Mouse (Mus musculus) MEL (cell line): ENCODE results near the gene Pacsin2. TPM values are rescaled to one million over a fixed set of nuclear protein-coding genes. Genes with fewer than 3 reads are reported as not detected.
A peak's percentile ranks its signal among the peaks of the same experiment; 100 is the strongest.

Experiments
- DNase-seq: peaks from one replicate; pipeline ENCODE4 v3.0.0; 2011; ENCODE audit warnings: low read depth, low spot score
- H3K27ac ChIP-seq: 2 replicates; pipeline ENCODE4 v1.5.1; 2012; ENCODE audit warnings: low read depth, mild to moderate bottlenecking, control low read depth, low read length, moderate library complexity; ENCODE audit not compliant: control insufficient read depth
- H3K27me3 ChIP-seq, 2 experiments: fragments of 150-350 bp in 1 of 2; sonication (generic) in 1 of 2; 2 replicates each; pipeline ENCODE4 v1.6.1; 2012; ENCODE audit warnings: low read length in 2 of 2, mild to moderate bottlenecking in 2 of 2, improper control_type of control experiment in 1 of 2, moderate library complexity in 1 of 2; ENCODE audit not compliant: insufficient read depth in 2 of 2, control insufficient read depth in 1 of 2
- H3K36me3 ChIP-seq, 2 experiments: 2 replicates each; pipeline ENCODE4 v1.6.1; 2012 to 2014; ENCODE audit warnings: low read length in 2 of 2, improper control_type of control experiment in 1 of 2, inconsistent platforms in 1 of 2, mild to moderate bottlenecking in 1 of 2; ENCODE audit not compliant: insufficient read depth in 2 of 2, control insufficient read depth in 1 of 2
- H3K4me1 ChIP-seq, 2 experiments: fragments of 150-350 bp in 1 of 2; sonication (generic) in 1 of 2; 2 replicates each; pipeline ENCODE4 v1.6.1; 2012; ENCODE audit warnings: low read length in 2 of 2, improper control_type of control experiment in 1 of 2, mild to moderate bottlenecking in 1 of 2; ENCODE audit not compliant: insufficient read depth in 2 of 2, control insufficient read depth in 1 of 2
- H3K4me3 ChIP-seq, 2 experiments: fragments of 150-350 bp in 1 of 2; sonication (generic) in 1 of 2; 2 replicates each; pipeline ENCODE4 v1.5.1; 2012; ENCODE audit warnings: low read depth in 2 of 2, low read length in 2 of 2, mild to moderate bottlenecking in 2 of 2, moderate library complexity in 2 of 2, control low read depth in 1 of 2, improper control_type of control experiment in 1 of 2; ENCODE audit not compliant: control insufficient read depth in 1 of 2, insufficient read depth in 1 of 2
- H3K79me2 ChIP-seq: 2 replicates; pipeline ENCODE4 v1.6.1; 2012; ENCODE audit warnings: mild to moderate bottlenecking, low read length, moderate library complexity; ENCODE audit not compliant: control insufficient read depth, poor library complexity, insufficient read depth
- H3K9ac ChIP-seq: 2 replicates; pipeline ENCODE4 v1.6.1; 2012; ENCODE audit warnings: low read depth, mild to moderate bottlenecking, control low read depth, low read length, moderate library complexity; ENCODE audit not compliant: control insufficient read depth, poor library complexity, severe bottlenecking
- H3K9me3 ChIP-seq: fragments of 150-350 bp; sonication (generic); replicated peaks from 2 replicates; pipeline ENCODE4 v1.6.1; 2012; ENCODE audit warnings: mild to moderate bottlenecking, low read length, improper control_type of control experiment, moderate library complexity; ENCODE audit not compliant: insufficient read depth
- BHLHE40 ChIP-seq: IDR thresholded peaks from 2 replicates; pipeline ENCODE4 v1.6.1; 2012; ENCODE audit warnings: low read depth, mild to moderate bottlenecking, inconsistent platforms, low read length, improper control_type of control experiment, borderline replicate concordance
- CHD1 ChIP-seq: IDR thresholded peaks from 2 replicates; pipeline ENCODE4 v1.6.1; 2012; ENCODE audit warnings: low read depth, mild to moderate bottlenecking, inconsistent platforms, low read length, improper control_type of control experiment
- CHD2 ChIP-seq: IDR thresholded peaks from 2 replicates; pipeline ENCODE4 v1.6.1; 2011; ENCODE audit warnings: low read length, improper control_type of control experiment
- E2F4 ChIP-seq: IDR thresholded peaks from 2 replicates; pipeline ENCODE4 v1.6.1; 2011; ENCODE audit warnings: low read depth, low read length, improper control_type of control experiment, borderline replicate concordance
- ELF1 ChIP-seq: IDR thresholded peaks from 2 replicates; pipeline ENCODE4 v1.6.1; 2014; ENCODE audit warnings: low read depth, mild to moderate bottlenecking, inconsistent platforms, low read length, improper control_type of control experiment, moderate library complexity
- EP300 ChIP-seq, 2 experiments: IDR thresholded peaks; 2 replicates each; pipeline ENCODE4 v1.6.1; 2011; ENCODE audit warnings: improper control_type of control experiment in 2 of 2, low read length in 2 of 2, low read depth in 1 of 2, mild to moderate bottlenecking in 1 of 2
- ETS1 ChIP-seq: IDR thresholded peaks from 2 replicates; pipeline ENCODE4 v1.6.1; 2012; ENCODE audit warnings: low read depth, mild to moderate bottlenecking, inconsistent platforms, low read length, improper control_type of control experiment, moderate library complexity
- GATA1 ChIP-seq: IDR thresholded peaks from 2 replicates; pipeline ENCODE4 v1.6.1; 2011; ENCODE audit warnings: low read depth, low read length, improper control_type of control experiment
- JUND ChIP-seq: IDR thresholded peaks from 2 replicates; pipeline ENCODE4 v1.6.1; 2011; ENCODE audit warnings: low read depth, mild to moderate bottlenecking, improper control_type of control experiment, low read length
- KAT2A ChIP-seq: conservative IDR thresholded peaks from 2 replicates; pipeline ENCODE4 v1.6.1; 2012; ENCODE audit warnings: low read depth, low read length, improper control_type of control experiment, inconsistent platforms
- MAFK ChIP-seq: IDR thresholded peaks from 2 replicates; pipeline ENCODE4 v1.6.1; 2011; ENCODE audit warnings: low read depth, mild to moderate bottlenecking, low read length, improper control_type of control experiment, borderline replicate concordance
- MAZ ChIP-seq: IDR thresholded peaks from 2 replicates; pipeline ENCODE4 v1.6.1; 2012; ENCODE audit warnings: low read depth, mild to moderate bottlenecking, inconsistent platforms, low read length, improper control_type of control experiment
- POLR2A ChIP-seq, 2 experiments: IDR thresholded peaks; 2 replicates each; pipeline ENCODE4 v1.6.1; 2011 to 2012; ENCODE audit warnings: low read length in 2 of 2, mild to moderate bottlenecking in 2 of 2, control low read depth in 1 of 2, improper control_type of control experiment in 1 of 2, low read depth in 1 of 2, moderate library complexity in 1 of 2; ENCODE audit not compliant: control insufficient read depth in 1 of 2, insufficient read depth in 1 of 2, poor library complexity in 1 of 2
- RAD21 ChIP-seq: IDR thresholded peaks from 2 replicates; pipeline ENCODE4 v1.6.1; 2011; ENCODE audit warnings: mild to moderate bottlenecking, low read depth, low read length, improper control_type of control experiment
- SIN3A ChIP-seq: IDR thresholded peaks from 2 replicates; pipeline ENCODE4 v1.6.1; 2012; ENCODE audit warnings: low read length, improper control_type of control experiment, inconsistent platforms
- TAL1 ChIP-seq: IDR thresholded peaks from 2 replicates; pipeline ENCODE4 v1.6.1; 2012; ENCODE audit warnings: mild to moderate bottlenecking, inconsistent platforms, low read length, moderate library complexity, mixed read lengths
- TBP ChIP-seq: IDR thresholded peaks from 2 replicates; pipeline ENCODE4 v1.8.0; 2011; ENCODE audit warnings: low read depth, low read length, improper control_type of control experiment
- TCF12 ChIP-seq: IDR thresholded peaks from 2 replicates; pipeline ENCODE4 v1.6.1; 2014; ENCODE audit warnings: low read depth, mild to moderate bottlenecking, inconsistent platforms, low read length, improper control_type of control experiment, moderate library complexity
- UBTF ChIP-seq: IDR thresholded peaks from 2 replicates; pipeline ENCODE4 v1.6.1; 2012; ENCODE audit warnings: low read depth, mild to moderate bottlenecking, inconsistent platforms, low read length, improper control_type of control experiment, moderate library complexity, borderline replicate concordance; ENCODE audit not compliant: insufficient read depth
- USF1 ChIP-seq: IDR thresholded peaks from 2 replicates; pipeline ENCODE4 v1.6.1; 2014; ENCODE audit warnings: low read depth, mild to moderate bottlenecking, inconsistent platforms, low read length, improper control_type of control experiment, moderate library complexity
- ZC3H11A ChIP-seq: IDR thresholded peaks from 2 replicates; pipeline ENCODE4 v1.6.1; 2012; ENCODE audit warnings: low read depth, mild to moderate bottlenecking, inconsistent platforms, low read length, improper control_type of control experiment
- ZKSCAN1 ChIP-seq: IDR thresholded peaks from 2 replicates; pipeline ENCODE4 v1.6.1; 2012; ENCODE audit warnings: low read depth, mild to moderate bottlenecking, inconsistent platforms, low read length, improper control_type of control experiment, moderate library complexity
- ZNF384 ChIP-seq: IDR thresholded peaks from 2 replicates; pipeline ENCODE4 v1.6.1; 2012; ENCODE audit warnings: low read depth, mild to moderate bottlenecking, inconsistent platforms, low read length, improper control_type of control experiment
- polyA plus RNA-seq, 2 experiments: library from polyadenylated mRNA; stranded (reverse) in 1 of 2; unstranded in 1 of 2; fragments of >175 nt in 1 of 2; fragments of >200 nt in 1 of 2; gene quantifications; 2 replicates each; pipeline versions ENCODE4 v1.2.1 to v1.2.4; 2012; ENCODE audit warnings: low replicate concordance in 2 of 2, low read depth in 1 of 2; ENCODE audit not compliant: insufficient read length in 2 of 2, insufficient read depth in 1 of 2, missing spikeins in 1 of 2
- total RNA-seq: library from RNA; depleted of rRNA; stranded (reverse); fragments of 300-350 nt; gene quantifications from 2 replicates; pipeline ENCODE4 v1.2.3, GENCODE M21; 2012

Pacsin2 gene
- total and polyA plus RNA-seq, 3 experiments, result 58.7 to 425 (median 103) TPM

- Histone ChIP-seq H3K9ac (peak overlapping the region; percentile 16), H3K36me3 (peaks cover 0 to 7% of the 10 kb centered on the region in 2 experiments; a peak in 2 of 4 replicates), H3K79me2 (no peaks in the 10 kb centered on the region), H3K27me3 (no peaks in the 10 kb centered on the region), H3K4me3 (peak overlapping the region; percentile 32 to 59), H3K4me1 (peaks cover 14 to 32% of the 10 kb centered on the region in 2 experiments), H3K9me3 (no peaks in the 10 kb centered on the region), H3K27ac (0 out of 2 replicates have a peak overlapping the region, but pooled peaks have one; percentile 10)
- peak; percentile 90 for DNase-seq
- TF ChIP-seq MAZ (no peak), JUND (peak; percentile 64; the same call in 1 of the 2 replicates), SIN3A (0 out of 2 replicates have a peak, but pooled peaks have one; percentile 35), KAT2A (no peak), POLR2A (IDR thresholded peaks at IDR 0.05; ENCODE audit: control insufficient read depth in 1 of 2, insufficient read depth in 1 of 2, low read depth in 1 of 2, low read length in 2 of 2, poor library complexity in 1 of 2) (peak in 1 of 2 experiments; percentile 24; a peak in 1 of 4 replicates), ZNF384 (no peak), RAD21 (no peak), ELF1 (no peak), EP300 (IDR thresholded peaks at IDR 0.05; ENCODE audit: low read depth in 1 of 2, low read length in 2 of 2) (peak; percentile 21 to 50; a peak in 3 of 4 replicates), ETS1 (peak; percentile 74; the same call in 1 of the 2 replicates), GATA1 (no peak), BHLHE40 (no peak), MAFK (no peak), CHD2 (no peak)
Measured at GRCm38 (mm10) chr15:83473832-83474465, 9.5 kb upstream of the Pacsin2 start.

DNA sequence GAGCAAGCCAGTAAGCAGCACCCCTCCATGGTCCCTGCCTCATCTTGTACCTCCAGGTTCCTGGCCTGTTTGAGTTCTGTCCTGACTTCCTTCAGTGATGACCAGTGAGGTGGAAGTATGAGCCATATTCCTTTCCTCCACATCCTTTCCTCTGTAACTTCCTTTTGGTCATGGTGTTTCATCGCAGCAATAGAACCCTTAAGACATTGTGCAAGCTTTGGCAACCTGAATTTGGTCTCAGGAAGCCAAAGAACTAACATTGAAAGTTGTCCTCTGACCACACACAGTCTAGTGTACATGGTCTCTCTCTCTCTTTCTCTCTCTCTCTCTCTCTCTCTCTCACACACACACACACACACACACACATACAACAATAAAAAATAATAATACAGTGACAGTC lies 8.8 kb upstream of the Pacsin2 start:
- Histone ChIP-seq H3K27me3 (no peaks in the 10 kb centered on the region), H3K4me1 (peaks cover 14 to 32% of the 10 kb centered on the region in 2 experiments), H3K36me3 (peaks cover 0 to 7% of the 10 kb centered on the region in 2 experiments; a peak in 2 of 4 replicates), H3K27ac (no peak overlapping the region), H3K79me2 (no peaks in the 10 kb centered on the region)
- no peak for DNase-seq
- no peak for TF ChIP-seq CHD1
- no peak for TF ChIP-seq E2F4
- no peak for TF ChIP-seq UBTF
- no peak for TF ChIP-seq USF1
- no peak for TF ChIP-seq TAL1
- TF ChIP-seq ZNF384, result no peak
- no peak for TF ChIP-seq ZKSCAN1
- TF ChIP-seq TBP, result no peak
- TF ChIP-seq POLR2A (IDR thresholded peaks at IDR 0.05; ENCODE audit: control insufficient read depth in 1 of 2, insufficient read depth in 1 of 2, low read depth in 1 of 2, low read length in 2 of 2, poor library complexity in 1 of 2), result no peak
- TF ChIP-seq ZC3H11A, result no peak
- no peak for TF ChIP-seq TCF12
- no peak for TF ChIP-seq MAZ
- no peak for TF ChIP-seq ELF1
- TF ChIP-seq, all 39 proteins: peak for 0
- no peaks in the 10 kb centered on the region for H3K9me3 ChIP-seq
- no peak overlapping the region for H3K4me3 ChIP-seq
- H3K9ac ChIP-seq, result no peak overlapping the region
